Comparison of ENCODE assay signal across 7 mouse cellular contexts in the genomic region with DNA sequence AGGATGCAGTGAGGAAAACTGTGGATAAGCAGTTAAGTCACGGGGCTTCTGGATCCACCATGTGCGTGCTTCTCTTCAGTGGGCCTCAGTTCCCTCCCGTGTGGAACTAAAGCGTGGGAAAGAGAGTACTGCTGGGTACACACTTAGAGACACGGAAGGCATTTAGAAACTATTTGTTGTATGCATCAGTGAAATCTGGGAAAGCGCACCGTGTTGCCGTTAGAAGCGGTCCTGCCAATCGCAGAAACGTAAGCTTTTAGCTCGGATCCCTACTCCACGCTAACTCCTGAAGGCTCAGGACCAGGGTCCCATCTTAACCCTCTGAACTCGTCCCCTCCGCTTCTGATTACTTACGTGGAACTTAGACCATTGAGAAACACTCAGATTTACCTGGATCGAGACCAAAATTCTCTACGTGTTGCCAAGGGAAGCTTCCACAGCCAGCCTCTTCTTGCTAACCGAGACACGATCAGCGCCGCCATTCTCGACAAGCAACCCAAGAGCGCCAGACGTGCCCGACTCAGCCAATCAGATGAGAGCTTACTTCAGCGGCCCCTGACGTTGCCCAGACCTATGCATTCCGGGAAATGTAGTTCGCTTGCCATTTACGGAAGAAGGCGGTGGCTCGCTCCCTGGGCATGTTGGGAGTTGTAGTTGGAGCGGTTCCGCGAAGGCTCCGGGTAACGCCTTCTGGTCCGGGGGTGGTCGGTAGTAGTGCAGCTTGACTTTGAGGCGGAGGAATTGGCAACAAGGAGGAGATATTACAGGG. TPM values are rescaled to one million over a fixed set of nuclear protein-coding genes. Genes with fewer than 3 reads are reported as not detected.
DNase-seq lines count a peak whose midpoint lies in the region; ATAC-seq lines count a peak whose summit lies in the region.

Mrpl50 (minus strand) TSS at position 522 of the 769 bp plus-strand sequence.
Zfp189 (plus strand) TSS at position 605 of the 769 bp plus-strand sequence.

- peak within 1 kb of the TSS; percentile 61; the same call in 1 of the 2 replicates for H3K27ac ChIP-seq in intestine, embryonic 16.5 days (ENCODE audit: low read length)
- no peak within 1 kb of the TSS for H3K27ac ChIP-seq in midbrain, embryonic 11.5 days (ENCODE audit: low read depth, low read length)

- WGBS in intestine, embryonic 16.5 days: under 1% methylated on average over 41 of the region's 41 CpGs
- WGBS in midbrain, embryonic 11.5 days: under 1% methylated on average over 41 of the region's 41 CpGs

- no peaks in the 10 kb centered on the region for H3K27me3 ChIP-seq in intestine, embryonic 16.5 days (replicated peaks; ENCODE audit: control insufficient read depth, insufficient read depth, low read length)
- no peaks in the 10 kb centered on the region for H3K27me3 ChIP-seq in midbrain, embryonic 11.5 days (ENCODE audit: control insufficient read depth, insufficient read depth, low read length)

- H3K4me1 ChIP-seq in intestine, embryonic 16.5 days (ENCODE audit: control insufficient read depth, insufficient read depth, low read length): peaks cover 10% of the 10 kb centered on the region
- H3K4me1 ChIP-seq in midbrain, embryonic 11.5 days (ENCODE audit: control insufficient read depth, insufficient read depth, low read length): peaks cover 10% of the 10 kb centered on the region

- no peaks in the 10 kb centered on the region; the same call in 1 of the 2 replicates for H3K36me3 ChIP-seq in intestine, embryonic 16.5 days (ENCODE audit: control insufficient read depth, insufficient read depth, low read length)
- 0 out of 2 replicates have a peak, but pooled peaks cover 3% of the 10 kb centered on the region for H3K36me3 ChIP-seq in midbrain, embryonic 11.5 days (ENCODE audit: control insufficient read depth, insufficient read depth, low read length)

- peak within 1 kb of the TSS; percentile 78 for H3K9ac ChIP-seq in intestine, embryonic 16.5 days (ENCODE audit: low read depth, low read length)
- peak within 1 kb of the TSS; percentile 82 for H3K9ac ChIP-seq in midbrain, embryonic 11.5 days (ENCODE audit: low read length)

- no peaks in the 10 kb centered on the region for H3K9me3 ChIP-seq in intestine, embryonic 16.5 days (ENCODE audit: control insufficient read depth, low read length)
- H3K9me3 ChIP-seq in midbrain, embryonic 11.5 days (ENCODE audit: control insufficient read depth, low read length): no peaks in the 10 kb centered on the region

- intact Hi-C loops in left cerebral cortex, postnatal 36 days (cut with DNase I): loop anchor here (2.0 kb wide), 1 partner anchor 110 kb away; no protein-coding TSS in a partner anchor

- DNase-seq in adrenal gland, adult 8-10 months: peak; percentile 95
- peak; percentile 91 for DNase-seq in embryo, embryonic 9.5 days (ENCODE audit: extremely low spot score)
- peak; percentile 80 to 89 for DNase-seq in gastrocnemius, postnatal 4 days (ENCODE audit: low spot score in 2 of 2)
- DNase-seq in left cerebral cortex, postnatal 36 days (ENCODE audit: low spot score in 2 of 2): peak; percentile 95 to 96
- peak; percentile 99 for DNase-seq in midbrain, embryonic 11.5 days (ENCODE audit: low spot score, missing footprints)
- DNase-seq in skeletal muscle tissue, adult 2 months (ENCODE audit: low read depth, low spot score): peak; percentile 96

- peak; percentile 100 for ATAC-seq in intestine, embryonic 16.5 days
- peak; percentile 99 for ATAC-seq in midbrain, embryonic 11.5 days (ENCODE audit: low FRiP score)

- peak within 1 kb of the TSS; percentile 76 for H3K4me2 ChIP-seq in intestine, embryonic 16.5 days (ENCODE audit: low read depth, low read length)
- H3K4me2 ChIP-seq in midbrain, embryonic 11.5 days: peak within 1 kb of the TSS; percentile 62

- peak within 1 kb of the TSS; percentile 52 for H3K4me3 ChIP-seq in intestine, embryonic 16.5 days (ENCODE audit: low read length)
- peak within 1 kb of the TSS; percentile 46 for H3K4me3 ChIP-seq in midbrain, embryonic 11.5 days (ENCODE audit: low read depth, low read length)

RNA-seq across cellular contexts. Expression of gene Mrpl50, which starts in this region (rescaled TPM):
- total RNA-seq in adrenal gland, adult 8-10 months (2022): 10 to 100 TPM; 37.9 to 46.9 (median 40.0) TPM
- 10 to 100 TPM; 36.9 to 40.5 TPM for total RNA-seq in gastrocnemius, postnatal 4 days (2021)
- 90.7 and 98.9 TPM in 2 replicates for polyA plus RNA-seq in intestine, embryonic 16.5 days (2015; fragmentation: Nextera tagmentation; extraction: Ambion mirVana)
- total RNA-seq in left cerebral cortex, postnatal 36 days (2021): 10 to 100 TPM; 28.4 to 30.0 TPM
- polyA plus RNA-seq in midbrain, embryonic 11.5 days (2014; fragmentation: Nextera tagmentation; extraction: Ambion mirVana): 97.8 and 108 TPM in 2 replicates

RNA-seq across cellular contexts. Expression of gene Zfp189, which starts in this region (rescaled TPM):
- total RNA-seq in adrenal gland, adult 8-10 months (2022): 1 to 10 TPM; 6.2 to 7.7 (median 6.2) TPM
- total RNA-seq in gastrocnemius, postnatal 4 days (2021): 1 to 10 TPM; 4.8 to 5.2 TPM
- 4.4 and 4.8 TPM in 2 replicates for polyA plus RNA-seq in intestine, embryonic 16.5 days (2015; fragmentation: Nextera tagmentation; extraction: Ambion mirVana)
- 10 to 100 TPM in 1 of 2 experiments, 1 to 10 TPM in 1; 8.7 to 10.1 TPM for total RNA-seq in left cerebral cortex, postnatal 36 days (2021)
- polyA plus RNA-seq in midbrain, embryonic 11.5 days (2014; fragmentation: Nextera tagmentation; extraction: Ambion mirVana): 14.3 and 16.0 TPM in 2 replicates
